Mouse (Mus musculus) neutrophil, adult 5-6 weeks (primary cell): Measurements from ENCODE around the gene Cyth2. TPM values are rescaled to one million over a fixed set of nuclear protein-coding genes. Genes with fewer than 3 reads are reported as not detected.

Experiments used
- ATAC-seq: fragments of 151-379, 151-347 bp; 2 replicates; pipeline ENCODE4 v1.8.0; 2017; ENCODE audit warnings: mild to moderate bottlenecking, moderate TSS enrichment; ENCODE audit not compliant: insufficient number of reproducible peaks, poor library complexity, low FRiP score, severe bottlenecking; ENCODE audit errors: extremely low read depth
- total RNA-seq: library from RNA; stranded (forward); fragments of 200-1000 nt; gene quantifications from 2 replicates; pipeline ENCODE4 v1.2.3, GENCODE M21; 2017

Cyth2 gene
- total RNA-seq, 1 experiment from 2014 or later = 94.0 TPM

DNA sequence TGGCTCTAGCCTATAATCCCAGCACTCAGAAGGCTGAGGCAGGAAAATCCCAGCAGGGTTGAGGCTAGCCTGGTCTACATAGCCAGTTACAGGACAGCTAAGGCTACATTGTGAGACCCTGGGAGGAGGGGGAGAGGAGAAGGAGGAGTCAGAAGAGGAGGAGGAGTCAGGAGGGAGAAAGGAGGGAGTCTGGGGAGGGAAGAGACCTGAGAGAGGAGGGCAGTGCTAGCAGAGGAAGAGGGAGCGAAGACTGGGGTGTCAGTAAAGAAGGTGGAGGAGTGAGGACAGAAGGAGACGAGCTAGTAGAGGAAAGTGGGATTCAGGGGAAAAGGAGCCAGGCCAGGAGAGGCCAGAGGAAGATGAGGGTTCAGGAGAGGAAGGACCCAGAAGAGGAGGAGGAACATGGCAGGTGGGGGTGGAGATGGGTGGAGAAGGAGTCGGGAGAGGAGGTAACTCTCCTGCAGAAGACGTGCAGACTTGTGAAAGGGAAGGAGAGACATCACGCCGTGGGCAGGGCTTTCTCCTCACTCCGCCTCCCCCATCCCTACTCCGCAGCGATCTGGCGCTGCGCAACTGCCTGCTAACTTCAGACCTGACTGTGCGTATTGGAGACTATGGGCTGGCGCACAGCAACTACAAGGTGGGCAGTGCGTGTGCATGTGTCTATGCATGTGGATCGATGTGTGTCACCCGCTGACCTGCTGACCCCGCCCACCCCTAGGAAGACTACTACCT, 22.5 kb downstream of the Cyth2 start:
- no peak for ATAC-seq

- no peak for ATAC-seq
Observed at GRCm38 (mm10) chr7:45790721-45791120, 23.7 kb downstream of the Cyth2 start.

DNA sequence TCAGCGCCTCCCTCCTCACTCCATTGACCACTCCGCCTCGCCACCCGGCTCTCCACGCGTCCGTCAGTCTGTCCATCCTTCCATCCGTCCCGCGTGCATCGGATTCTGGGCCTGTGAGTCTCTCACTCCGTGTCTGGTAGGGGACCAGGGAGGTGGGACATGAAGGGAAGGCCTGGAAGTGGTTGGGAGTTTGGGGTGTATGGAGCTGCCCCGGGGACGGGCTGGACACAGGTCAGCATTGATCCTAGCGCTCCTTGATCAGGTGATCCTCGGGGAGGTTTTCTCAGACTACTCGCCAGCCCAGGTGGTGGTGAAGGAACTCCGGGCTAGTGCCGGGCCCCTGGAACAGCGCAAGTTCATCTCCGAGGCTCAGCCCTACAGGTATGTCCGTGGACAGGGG, 26.7 kb downstream of the Cyth2 start:
- no peak for ATAC-seq

- no peak for ATAC-seq
Observed at GRCm38 (mm10) chr7:45786661-45787413, 27.5 kb downstream of the Cyth2 start.

DNA sequence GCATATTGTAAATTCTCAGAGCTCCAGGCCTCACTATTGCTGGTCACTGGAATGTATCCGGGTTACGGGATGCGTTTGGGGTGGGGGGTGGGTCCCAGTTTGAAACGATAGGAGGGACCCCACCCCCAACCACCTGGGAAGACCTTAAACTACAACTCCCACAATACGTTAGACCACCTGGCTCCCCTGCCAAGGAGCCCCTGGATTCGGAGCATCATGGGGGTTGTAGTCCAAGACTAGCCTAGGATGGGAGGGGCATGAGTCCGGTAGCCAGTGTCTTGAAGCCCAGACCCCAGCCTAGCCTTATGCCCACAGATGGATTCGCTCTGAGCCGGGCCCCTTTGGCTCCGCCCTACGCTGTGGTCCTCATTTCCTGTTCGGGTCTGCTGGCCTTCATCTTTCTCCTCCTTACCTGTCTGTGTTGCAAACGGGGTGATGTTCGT, 28.2 kb downstream of the Cyth2 start:
- no peak for ATAC-seq

DNA sequence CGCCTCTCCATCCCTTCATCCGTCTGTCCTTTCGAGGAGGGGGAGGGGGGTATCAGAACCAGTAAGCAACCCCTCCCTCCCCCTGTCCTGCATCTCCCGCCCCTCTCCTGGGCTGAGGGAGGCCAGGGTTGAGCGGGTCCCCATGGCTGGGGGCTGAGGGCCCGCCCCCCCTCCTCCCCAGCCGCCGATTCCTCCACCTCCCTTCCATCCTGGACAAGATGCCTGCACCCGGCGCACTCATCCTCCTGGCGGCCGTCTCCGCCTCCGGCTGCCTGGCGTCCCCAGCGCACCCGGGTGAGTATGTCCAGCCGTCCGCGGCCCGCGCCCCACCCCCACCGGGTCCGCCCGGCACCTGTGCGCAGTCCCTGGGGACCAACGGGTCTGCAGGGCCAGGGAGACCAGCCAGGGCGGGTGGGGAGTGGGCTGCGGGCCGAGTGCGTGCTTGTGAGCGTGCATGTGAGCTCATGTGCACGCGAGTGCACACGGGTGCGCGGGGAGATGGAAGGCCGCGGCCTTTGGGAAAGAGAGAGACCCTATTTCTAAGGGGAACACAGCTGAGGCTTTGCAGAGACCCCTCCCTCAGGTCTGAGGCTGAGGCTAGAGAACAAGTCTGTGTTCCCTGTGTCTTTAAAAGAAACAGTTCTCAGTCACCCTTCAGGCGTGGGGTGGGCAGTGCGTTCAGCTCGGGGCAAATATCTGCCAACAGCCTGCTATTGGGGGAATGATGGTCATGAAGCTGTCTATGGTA, 28.8 kb downstream of the Cyth2 start:
- ATAC-seq = no peak

DNA sequence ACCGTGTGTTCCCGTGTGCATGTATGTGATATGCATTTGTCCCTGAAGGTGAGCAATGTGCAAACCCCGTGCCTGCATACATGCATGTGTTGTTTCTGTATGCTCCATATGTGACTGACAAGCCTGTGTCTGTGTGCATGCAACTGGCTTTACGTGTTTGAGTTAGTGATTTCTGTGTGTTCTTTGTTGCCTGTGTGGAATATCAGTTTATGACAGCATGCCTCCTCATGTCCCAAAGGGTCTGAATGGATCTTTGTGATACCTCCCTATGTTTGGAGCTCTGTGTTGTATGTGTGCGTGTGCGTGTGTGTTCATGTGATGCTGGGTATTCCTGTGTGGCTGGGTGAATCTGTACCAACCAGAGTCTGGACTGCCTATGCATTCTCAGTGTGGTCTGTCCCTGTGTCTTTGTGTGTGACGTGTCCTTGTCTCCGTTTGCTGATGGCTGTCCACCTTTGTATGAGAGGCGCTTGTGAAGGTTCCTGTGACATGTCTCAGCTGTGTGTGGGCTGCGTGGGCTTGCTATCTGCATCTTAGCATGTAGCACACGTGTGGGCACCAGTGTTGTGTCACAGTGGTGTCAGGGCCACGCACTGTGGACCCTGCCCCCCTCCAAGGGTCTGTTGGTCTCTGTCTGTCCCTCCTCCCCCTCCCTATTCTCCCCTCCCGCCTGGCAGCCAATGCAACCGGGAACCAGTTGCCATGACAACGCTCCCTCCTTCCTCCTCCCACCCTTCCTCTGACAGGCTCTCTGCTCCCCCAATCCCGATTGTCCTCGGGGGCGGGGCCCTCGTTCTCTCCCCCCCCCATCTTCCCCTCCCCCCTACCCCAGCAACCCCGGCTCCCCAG, 29.6 kb downstream of the Cyth2 start, which contains the start of gene Sult2b1:
Gene Sult2b1 (minus strand): TSS at position 146 of the 849 bp plus-strand sequence.
- no peak for ATAC-seq

DNA sequence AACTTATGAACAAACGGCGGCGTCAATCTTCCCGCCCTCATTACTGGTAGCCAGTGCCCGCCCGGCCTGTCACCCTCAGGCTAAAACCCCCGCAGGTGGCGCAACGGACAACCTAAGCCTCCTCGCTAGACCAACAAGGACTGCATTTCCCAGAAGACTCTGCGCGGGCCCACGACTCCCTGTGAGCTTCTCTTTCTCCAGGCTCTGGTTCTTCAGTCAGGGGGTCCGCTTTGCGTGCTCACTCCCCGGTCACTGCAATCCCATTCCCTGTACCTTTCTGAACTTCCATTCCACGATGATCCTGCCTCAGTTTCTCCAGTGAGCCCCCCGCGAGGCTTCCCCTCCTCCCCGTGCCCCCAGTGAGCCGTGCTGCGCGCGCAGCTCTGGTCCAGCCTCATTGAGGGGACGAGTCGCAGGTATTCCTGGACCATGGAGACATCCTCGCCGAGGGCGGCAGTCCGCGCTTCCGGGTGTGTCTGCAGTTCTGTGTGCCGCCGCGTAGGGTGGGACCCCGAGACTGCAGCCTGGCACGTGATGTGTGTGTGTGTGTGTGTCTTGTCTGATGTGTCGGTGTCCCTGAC, 30.8 kb downstream of the Cyth2 start, which contains the start of gene Lmtk3:
Gene Lmtk3 (plus strand): TSS at position 228 of the 581 bp plus-strand sequence.
- no peak; the same call in 1 of the 2 replicates for ATAC-seq

DNA sequence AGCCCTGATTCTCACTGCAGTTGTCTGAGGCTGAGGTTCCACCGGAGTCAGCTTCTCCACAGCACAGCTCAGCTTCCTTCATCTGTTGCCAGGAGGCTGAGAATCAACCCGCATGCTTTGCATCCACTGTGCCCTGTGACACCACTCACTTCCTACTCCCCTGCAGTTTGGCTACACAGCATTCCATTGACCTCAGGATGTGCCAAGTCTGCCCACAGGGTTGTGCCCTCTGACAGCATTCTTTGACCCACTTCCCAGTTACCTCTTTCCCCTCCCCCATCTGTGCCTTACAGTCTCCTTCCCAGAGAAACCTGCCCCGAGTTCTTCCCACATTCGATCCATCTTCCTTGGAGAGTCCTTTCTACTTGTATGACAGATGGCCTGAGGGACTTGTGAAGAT, 32.1 kb downstream of the Cyth2 start:
- no peak for ATAC-seq

DNA sequence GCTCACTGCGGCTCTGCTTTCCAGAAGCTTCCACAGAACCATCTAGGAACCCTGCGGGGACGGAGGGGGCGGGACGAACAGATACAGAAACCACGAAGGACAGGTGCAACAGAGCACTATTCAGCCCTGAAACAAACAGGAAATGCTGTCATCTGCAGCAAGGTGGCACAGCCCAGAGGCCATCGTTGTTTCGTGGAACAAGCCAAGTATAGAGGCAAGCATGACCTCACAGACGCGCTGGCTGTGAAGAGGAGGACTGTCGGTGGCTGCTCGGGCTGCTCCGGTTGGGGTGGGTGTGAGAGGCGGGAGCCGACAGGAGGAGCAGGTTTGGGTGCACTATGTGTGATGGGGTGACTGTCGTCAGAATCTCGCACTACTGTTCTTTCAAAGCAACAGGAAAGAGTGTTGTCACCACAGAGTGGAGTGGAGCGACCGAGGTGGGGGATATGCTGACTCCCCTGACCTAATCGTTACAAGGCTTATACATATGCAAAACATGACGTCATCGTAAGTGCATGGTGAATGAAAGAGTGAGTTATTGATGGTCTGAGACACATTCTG, 35.2 kb downstream of the Cyth2 start:
- peak; percentile 59 for ATAC-seq

DNA sequence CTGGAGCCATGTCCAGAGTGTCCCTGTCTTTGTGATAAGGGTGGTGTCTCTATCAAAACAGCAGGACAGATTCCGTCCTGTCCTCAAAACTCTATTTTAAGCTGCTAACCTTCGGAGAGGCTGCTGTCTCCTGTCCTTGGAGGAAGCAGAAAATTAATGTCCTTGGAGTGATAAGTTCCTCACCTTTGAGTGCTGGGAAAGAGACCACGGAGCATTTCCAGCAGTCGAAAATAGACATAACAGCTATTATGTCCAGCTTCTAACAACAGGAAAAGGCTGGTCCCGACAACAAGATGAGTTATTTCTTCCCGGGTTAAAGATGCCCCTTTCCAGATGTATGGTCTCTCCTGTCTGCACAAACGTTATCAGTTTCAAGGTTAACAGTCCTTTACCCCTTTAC, 39.1 kb downstream of the Cyth2 start:
- no peak for ATAC-seq

DNA sequence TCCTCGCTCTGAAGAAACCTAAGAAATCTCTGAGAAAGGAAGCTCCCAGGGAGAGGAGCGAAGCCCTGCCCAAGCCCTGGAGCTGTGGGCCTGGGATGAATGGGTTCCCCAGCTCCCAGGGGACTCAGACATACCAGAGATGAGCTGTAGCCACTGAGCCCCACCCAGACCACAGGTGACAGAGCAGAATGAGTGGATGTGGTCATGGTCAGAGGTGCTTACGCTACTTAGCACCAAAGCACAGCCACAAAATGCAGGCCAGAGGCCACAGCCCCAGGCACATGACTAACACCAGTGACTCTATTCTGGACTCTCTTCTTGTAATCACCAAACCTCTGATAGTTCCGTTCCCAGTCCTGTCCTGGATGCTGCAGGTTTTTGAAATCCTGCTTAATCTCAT, 43.3 kb downstream of the Cyth2 start:
- ATAC-seq = no peak

DNA sequence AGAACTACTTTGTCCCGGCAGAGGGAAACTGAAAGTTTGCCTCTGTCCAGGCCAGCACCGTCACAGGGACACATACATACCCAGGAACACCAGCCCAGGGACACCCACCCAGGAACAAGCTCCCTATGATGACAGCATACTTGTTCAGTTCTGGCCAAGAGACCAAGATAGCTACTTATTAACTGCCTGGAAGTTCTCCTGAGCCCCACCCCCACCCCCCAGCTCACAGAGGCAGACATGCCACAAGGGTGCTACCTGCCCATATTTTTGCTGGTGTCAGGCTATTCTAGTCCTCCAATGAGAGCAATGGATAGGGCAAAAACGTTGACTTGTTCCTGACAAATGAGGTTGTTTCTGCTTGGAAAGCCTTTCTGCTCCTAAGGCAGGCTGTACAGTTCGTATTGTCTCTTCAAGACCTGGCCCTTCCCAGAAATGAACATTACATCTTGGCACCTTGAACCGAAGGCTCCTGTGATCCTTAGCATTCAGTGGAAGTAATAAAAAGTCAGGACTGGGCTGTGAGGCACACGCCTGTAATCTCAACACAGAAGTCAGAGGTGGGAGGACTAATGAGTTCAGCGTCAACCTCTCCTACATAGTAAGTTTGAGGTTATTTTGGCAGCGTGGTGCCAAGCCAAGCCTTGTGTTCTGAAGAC, 43.8 kb downstream of the Cyth2 start:
- no peak for ATAC-seq

GRCm38 (mm10) chr7:45767500-45767899, 46.9 kb downstream of the Cyth2 start:
- ATAC-seq = no peak

GRCm38 (mm10) chr7:45766764-45767163, 47.6 kb downstream of the Cyth2 start:
- no peak for ATAC-seq

DNA sequence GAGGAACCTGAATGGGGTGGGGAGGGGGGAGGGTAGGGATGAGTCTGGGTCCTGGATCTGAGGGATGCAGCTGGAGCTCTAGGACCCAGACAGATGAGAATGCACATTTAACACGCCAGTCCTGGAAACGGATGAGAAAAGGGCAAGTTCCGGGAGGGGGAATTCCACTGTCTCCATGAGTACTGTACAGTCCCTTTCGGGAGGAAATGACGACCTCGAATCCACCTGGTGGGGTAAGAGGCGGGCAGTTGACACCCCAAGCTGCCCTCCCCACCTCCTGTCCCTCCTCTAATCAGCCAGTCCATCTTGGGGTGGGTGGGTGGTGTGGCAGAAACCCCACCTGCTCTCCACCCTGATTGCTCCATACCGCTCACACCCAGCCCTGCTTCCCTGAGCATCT, 48.4 kb downstream of the Cyth2 start:
- ATAC-seq = no peak

GRCm38 (mm10) chr7:45760151-45760550, 54.2 kb downstream of the Cyth2 start:
- ATAC-seq = no peak

DNA sequence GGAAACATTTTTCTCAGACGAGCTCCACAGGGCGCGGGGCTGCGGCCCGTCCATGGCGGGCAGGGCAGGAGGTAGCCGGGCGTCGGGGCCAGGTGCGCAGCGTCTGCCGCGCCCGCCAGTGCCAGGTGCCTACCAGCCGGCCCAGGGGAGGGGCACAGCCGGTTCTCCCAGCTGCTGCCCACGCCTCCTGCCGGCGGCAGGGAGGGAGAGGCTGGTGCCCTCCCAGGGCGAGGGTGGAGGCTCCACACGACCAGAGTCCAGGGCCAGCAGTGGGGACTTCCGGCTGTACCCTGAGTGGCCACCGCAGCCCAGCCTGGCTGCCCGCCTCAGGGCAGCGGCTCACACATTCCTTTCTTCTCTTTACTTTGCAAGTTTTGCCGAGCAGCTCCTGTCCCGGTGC, 55.0 kb downstream of the Cyth2 start:
- no peak for ATAC-seq
